Mouse (Mus musculus): ENCODE data around the gene Maff. TPM values are rescaled to one million over a fixed set of nuclear protein-coding genes. Genes with fewer than 3 reads are reported as not detected.
A peak's percentile ranks its signal among the peaks of the same experiment; 100 is the strongest.

Maff gene
- polyA plus RNA-seq, 1 experiment from 2014 or later = 3.5 TPM

GRCm38 (mm10) chr15:79374760-79375159 is 28.3 kb downstream of the Maff start:
- Histone ChIP-seq H3K4me2 (no peak overlapping the region), H3K9me3 (ENCODE audit: control insufficient read depth, low read length) (no peaks in the 10 kb centered on the region), H3K27me3 (replicated peaks; ENCODE audit: control insufficient read depth, insufficient read depth, low read length) (no peaks in the 10 kb centered on the region), H3K36me3 (ENCODE audit: control insufficient read depth, insufficient read depth, low read length) (peaks cover 14% of the 10 kb centered on the region), H3K9ac (ENCODE audit: low read depth, low read length) (no peak overlapping the region), H3K27ac (ENCODE audit: low read depth, low read length) (no peak overlapping the region), H3K4me3 (ENCODE audit: low read depth, low read length) (no peak overlapping the region), H3K4me1 (replicated peaks; ENCODE audit: control insufficient read depth, insufficient read depth, low read length) (peaks cover 1% of the 10 kb centered on the region)
- ATAC-seq (replicated peaks; ENCODE audit: low FRiP score) = no peak
- DNase-seq (ENCODE audit: low spot score) = no peak
- 54% methylated on average over 3 of the region's 3 CpGs for WGBS

- ATAC-seq (replicated peaks; ENCODE audit: low FRiP score) = no peak
- Histone ChIP-seq H3K27ac (ENCODE audit: low read depth, low read length) (no peak overlapping the region), H3K9ac (ENCODE audit: low read depth, low read length) (no peak overlapping the region), H3K4me2 (no peak overlapping the region), H3K27me3 (replicated peaks; ENCODE audit: control insufficient read depth, insufficient read depth, low read length) (no peaks in the 10 kb centered on the region), H3K4me1 (replicated peaks; ENCODE audit: control insufficient read depth, insufficient read depth, low read length) (no peaks in the 10 kb centered on the region), H3K4me3 (ENCODE audit: low read depth, low read length) (no peak overlapping the region), H3K36me3 (ENCODE audit: control insufficient read depth, insufficient read depth, low read length) (peaks cover 13% of the 10 kb centered on the region), H3K9me3 (ENCODE audit: control insufficient read depth, low read length) (no peaks in the 10 kb centered on the region)
- WGBS = 80% methylated on average over 6 of the region's 6 CpGs
- no peak for DNase-seq (ENCODE audit: low spot score)
These were observed 31.3 kb downstream of the Maff start for GRCm38 (mm10) chr15:79377681-79378080.

- Histone ChIP-seq H3K4me1 (replicated peaks; ENCODE audit: control insufficient read depth, insufficient read depth, low read length) (no peaks in the 10 kb centered on the region), H3K36me3 (ENCODE audit: control insufficient read depth, insufficient read depth, low read length) (peaks cover 13% of the 10 kb centered on the region), H3K27ac (ENCODE audit: low read depth, low read length) (no peak overlapping the region), H3K9me3 (ENCODE audit: control insufficient read depth, low read length) (no peaks in the 10 kb centered on the region), H3K27me3 (replicated peaks; ENCODE audit: control insufficient read depth, insufficient read depth, low read length) (no peaks in the 10 kb centered on the region), H3K9ac (ENCODE audit: low read depth, low read length) (no peak overlapping the region), H3K4me3 (ENCODE audit: low read depth, low read length) (no peak overlapping the region), H3K4me2 (no peak overlapping the region)
- WGBS = 92% methylated on average over 10 of the region's 10 CpGs
- DNase-seq (ENCODE audit: low spot score) (no peak), ATAC-seq (replicated peaks; ENCODE audit: low FRiP score) (no peak)
These were observed 32.2 kb downstream of the Maff start for GRCm38 (mm10) chr15:79378608-79379007.

- H3K36me3 ChIP-seq (ENCODE audit: control insufficient read depth, insufficient read depth, low read length) = peaks cover 16% of the 10 kb centered on the region
- 86% methylated on average over 7 of the region's 7 CpGs for WGBS
- no peak overlapping the region for H3K9ac ChIP-seq (ENCODE audit: low read depth, low read length)
- H3K4me1 ChIP-seq (replicated peaks; ENCODE audit: control insufficient read depth, insufficient read depth, low read length) = no peaks in the 10 kb centered on the region
- no peak overlapping the region for H3K27ac ChIP-seq (ENCODE audit: low read depth, low read length)
- H3K4me3 ChIP-seq (ENCODE audit: low read depth, low read length) = no peak overlapping the region
- H3K4me2 ChIP-seq = no peak overlapping the region
- DNase-seq (ENCODE audit: low spot score) (no peak), ATAC-seq (replicated peaks; ENCODE audit: low FRiP score) (no peak)
- H3K27me3 ChIP-seq (replicated peaks; ENCODE audit: control insufficient read depth, insufficient read depth, low read length) = no peaks in the 10 kb centered on the region
- no peaks in the 10 kb centered on the region for H3K9me3 ChIP-seq (ENCODE audit: control insufficient read depth, low read length)
These were observed 33.2 kb downstream of the Maff start for GRCm38 (mm10) chr15:79379658-79380057.

GRCm38 (mm10) chr15:79380468-79381444 is 34.3 kb downstream of the Maff start:
- 53% methylated on average over 23 of the region's 23 CpGs for whole genome bisulfite sequencing
- Histone ChIP-seq H3K9ac (ENCODE audit: low read depth, low read length) (no peak overlapping the region), H3K4me1 (replicated peaks; ENCODE audit: control insufficient read depth, insufficient read depth, low read length) (no peaks in the 10 kb centered on the region), H3K36me3 (ENCODE audit: control insufficient read depth, insufficient read depth, low read length) (peaks cover 16% of the 10 kb centered on the region), H3K4me3 (ENCODE audit: low read depth, low read length) (no peak overlapping the region), H3K27ac (ENCODE audit: low read depth, low read length) (no peak overlapping the region), H3K27me3 (replicated peaks; ENCODE audit: control insufficient read depth, insufficient read depth, low read length) (no peaks in the 10 kb centered on the region), H3K9me3 (ENCODE audit: control insufficient read depth, low read length) (no peaks in the 10 kb centered on the region), H3K4me2 (no peak overlapping the region)
- peak; percentile 74 for DNase-seq (ENCODE audit: low spot score)
- ATAC-seq (replicated peaks; ENCODE audit: low FRiP score) = peak; percentile 54

- DNase-seq (ENCODE audit: low spot score) = no peak
- H3K9ac ChIP-seq (ENCODE audit: low read depth, low read length) = no peak overlapping the region
- no peaks in the 10 kb centered on the region for H3K9me3 ChIP-seq (ENCODE audit: control insufficient read depth, low read length)
- ATAC-seq (replicated peaks; ENCODE audit: low FRiP score) = no peak
- no peak overlapping the region for H3K4me3 ChIP-seq (ENCODE audit: low read depth, low read length)
- H3K27ac ChIP-seq (ENCODE audit: low read depth, low read length) = no peak overlapping the region
- peaks cover 9% of the 10 kb centered on the region for H3K36me3 ChIP-seq (ENCODE audit: control insufficient read depth, insufficient read depth, low read length)
- H3K4me1 ChIP-seq (replicated peaks; ENCODE audit: control insufficient read depth, insufficient read depth, low read length) = no peaks in the 10 kb centered on the region
- no peaks in the 10 kb centered on the region for H3K27me3 ChIP-seq (replicated peaks; ENCODE audit: control insufficient read depth, insufficient read depth, low read length)
- H3K4me2 ChIP-seq = no peak overlapping the region
- 83% methylated on average over 9 of the region's 9 CpGs for WGBS
These were observed 35.2 kb downstream of the Maff start for GRCm38 (mm10) chr15:79381644-79382043.

GRCm38 (mm10) chr15:79387081-79387480 is 40.7 kb downstream of the Maff start:
- WGBS = 52% methylated on average over 6 of the region's 6 CpGs
- Histone ChIP-seq H3K27me3 (replicated peaks; ENCODE audit: control insufficient read depth, insufficient read depth, low read length) (no peaks in the 10 kb centered on the region), H3K36me3 (ENCODE audit: control insufficient read depth, insufficient read depth, low read length) (0 out of 2 replicates have a peak, but pooled peaks cover 3% of the 10 kb centered on the region), H3K27ac (ENCODE audit: low read depth, low read length) (no peak overlapping the region), H3K9ac (ENCODE audit: low read depth, low read length) (no peak overlapping the region), H3K4me1 (replicated peaks; ENCODE audit: control insufficient read depth, insufficient read depth, low read length) (peaks cover 31% of the 10 kb centered on the region), H3K4me2 (no peak overlapping the region), H3K9me3 (ENCODE audit: control insufficient read depth, low read length) (no peaks in the 10 kb centered on the region), H3K4me3 (ENCODE audit: low read depth, low read length) (no peak overlapping the region)
- no peak for DNase-seq (ENCODE audit: low spot score)
- no peak for ATAC-seq (replicated peaks; ENCODE audit: low FRiP score)

- Histone ChIP-seq H3K27ac (ENCODE audit: low read depth, low read length) (no peak overlapping the region), H3K4me1 (replicated peaks; ENCODE audit: control insufficient read depth, insufficient read depth, low read length) (peaks cover 33% of the 10 kb centered on the region), H3K27me3 (replicated peaks; ENCODE audit: control insufficient read depth, insufficient read depth, low read length) (no peaks in the 10 kb centered on the region), H3K36me3 (ENCODE audit: control insufficient read depth, insufficient read depth, low read length) (0 out of 2 replicates have a peak, but pooled peaks cover 3% of the 10 kb centered on the region), H3K4me2 (no peak overlapping the region), H3K9ac (ENCODE audit: low read depth, low read length) (no peak overlapping the region), H3K4me3 (ENCODE audit: low read depth, low read length) (no peak overlapping the region), H3K9me3 (ENCODE audit: control insufficient read depth, low read length) (no peaks in the 10 kb centered on the region)
- DNase-seq (ENCODE audit: low spot score) (no peak), ATAC-seq (replicated peaks; ENCODE audit: low FRiP score) (no peak)
- WGBS = 59% methylated on average over 7 of the region's 7 CpGs
These were observed 41.2 kb downstream of the Maff start for GRCm38 (mm10) chr15:79387611-79388010.

- Histone ChIP-seq H3K27ac (ENCODE audit: low read depth, low read length) (no peak overlapping the region), H3K9me3 (ENCODE audit: control insufficient read depth, low read length) (no peaks in the 10 kb centered on the region), H3K9ac (ENCODE audit: low read depth, low read length) (no peak overlapping the region), H3K27me3 (replicated peaks; ENCODE audit: control insufficient read depth, insufficient read depth, low read length) (no peaks in the 10 kb centered on the region), H3K4me2 (no peak overlapping the region), H3K4me3 (ENCODE audit: low read depth, low read length) (no peak overlapping the region), H3K4me1 (replicated peaks; ENCODE audit: control insufficient read depth, insufficient read depth, low read length) (peaks cover 35% of the 10 kb centered on the region), H3K36me3 (ENCODE audit: control insufficient read depth, insufficient read depth, low read length) (0 out of 2 replicates have a peak, but pooled peaks cover 3% of the 10 kb centered on the region)
- WGBS = 69% methylated on average over 6 of the region's 6 CpGs
- no peak for DNase-seq (ENCODE audit: low spot score)
- ATAC-seq (replicated peaks; ENCODE audit: low FRiP score) = no peak
These were observed 41.8 kb downstream of the Maff start for GRCm38 (mm10) chr15:79388171-79388570.

Measured in liver, embryonic 11.5 days (tissue).